Mouse (Mus musculus): ENCODE results near the gene Prkcq.

Gene Prkcq

DNA sequence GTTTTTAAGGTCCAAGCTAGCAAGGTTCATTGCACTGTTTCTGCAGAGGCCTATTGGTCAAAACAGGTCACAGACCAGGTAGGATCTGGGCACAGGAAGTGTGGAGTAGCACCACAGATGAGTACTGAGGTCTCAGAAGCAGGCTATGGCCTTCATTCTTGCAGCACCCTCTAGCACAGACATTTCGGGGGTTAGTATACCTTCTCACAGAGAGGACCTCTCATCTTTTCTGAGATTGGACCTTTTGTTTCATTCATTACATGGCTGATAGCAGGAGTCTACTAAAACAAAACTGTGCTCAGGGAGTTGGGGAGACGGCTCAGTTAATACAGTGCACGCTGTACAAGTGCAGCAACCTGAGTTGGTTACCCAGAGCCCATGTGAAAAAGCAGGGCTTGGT lies 14.7 kb downstream of the Prkcq start:
- DNase-seq (ENCODE audit: low spot score in 2 of 2) = no peak

DNA sequence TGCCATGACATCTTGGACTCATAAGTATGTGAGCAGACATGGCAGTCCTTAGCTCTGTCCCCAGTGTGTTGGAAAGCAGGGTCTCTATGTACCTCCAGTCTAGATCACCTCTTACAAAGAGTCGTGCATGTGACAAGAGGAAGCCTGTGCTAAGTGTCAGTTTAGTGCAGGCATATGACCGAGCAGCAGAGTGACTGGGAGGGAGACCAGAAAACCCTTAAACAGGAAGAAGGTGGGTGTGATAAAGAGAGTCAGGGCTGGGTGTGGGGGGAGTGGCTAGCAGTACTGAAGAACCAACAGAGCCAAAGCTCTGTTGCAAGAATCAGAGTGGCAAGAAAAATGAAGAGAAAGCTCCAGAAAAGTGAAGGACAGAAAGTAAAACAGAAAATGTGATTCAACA lies 15.3 kb downstream of the Prkcq start:
- DNase-seq (ENCODE audit: low spot score in 2 of 2) = no peak

DNA sequence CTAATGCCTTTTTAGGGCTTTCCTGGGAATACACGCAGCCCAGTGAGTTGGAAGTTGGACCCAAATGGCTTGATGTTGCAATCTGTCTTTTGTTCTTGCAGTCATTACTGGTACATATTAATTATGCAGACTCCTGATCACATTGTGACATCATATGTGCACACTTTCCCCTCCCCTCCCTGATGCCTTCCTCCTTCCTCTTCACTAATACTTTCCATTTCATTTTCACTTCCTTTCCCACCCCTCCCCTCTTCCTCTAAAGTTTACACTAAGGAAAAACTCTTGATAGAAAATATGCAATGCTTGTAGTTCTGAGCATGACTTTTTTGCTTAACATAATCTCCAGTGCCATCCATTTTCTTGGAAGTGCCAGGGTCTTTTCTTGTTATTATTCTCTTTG lies 16.4 kb downstream of the Prkcq start:
- DNase-seq (ENCODE audit: low spot score in 2 of 2) = no peak

DNA sequence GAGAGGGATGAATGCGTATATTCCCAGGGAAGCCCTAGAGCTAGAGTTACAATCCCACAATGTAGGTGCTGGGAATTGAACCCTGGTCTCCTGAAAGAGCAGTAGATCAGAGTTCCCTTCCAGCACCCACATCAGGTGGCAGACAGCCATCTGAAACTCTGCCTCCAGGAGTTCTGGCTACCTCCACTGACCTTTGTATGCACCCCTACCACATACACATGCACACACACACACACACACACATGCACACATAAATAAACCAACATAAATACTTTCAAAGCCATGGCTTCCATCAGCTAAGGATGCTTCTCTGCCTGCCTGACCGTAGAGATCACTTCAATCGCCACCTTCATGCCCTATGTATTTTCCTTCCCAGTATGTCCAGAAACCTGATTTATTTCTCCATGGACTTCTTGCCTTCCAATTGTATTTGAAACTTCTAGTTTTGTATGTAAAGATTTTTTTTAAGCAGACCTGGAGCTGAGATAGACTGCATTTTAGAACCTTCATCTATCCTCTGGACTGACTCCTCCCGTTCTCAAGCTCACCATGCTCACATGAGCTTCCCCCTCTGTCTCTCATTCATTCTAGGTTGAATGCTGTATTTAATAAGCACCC lies 17.4 kb downstream of the Prkcq start:
- DNase-seq (ENCODE audit: low spot score in 2 of 2) = no peak

DNA sequence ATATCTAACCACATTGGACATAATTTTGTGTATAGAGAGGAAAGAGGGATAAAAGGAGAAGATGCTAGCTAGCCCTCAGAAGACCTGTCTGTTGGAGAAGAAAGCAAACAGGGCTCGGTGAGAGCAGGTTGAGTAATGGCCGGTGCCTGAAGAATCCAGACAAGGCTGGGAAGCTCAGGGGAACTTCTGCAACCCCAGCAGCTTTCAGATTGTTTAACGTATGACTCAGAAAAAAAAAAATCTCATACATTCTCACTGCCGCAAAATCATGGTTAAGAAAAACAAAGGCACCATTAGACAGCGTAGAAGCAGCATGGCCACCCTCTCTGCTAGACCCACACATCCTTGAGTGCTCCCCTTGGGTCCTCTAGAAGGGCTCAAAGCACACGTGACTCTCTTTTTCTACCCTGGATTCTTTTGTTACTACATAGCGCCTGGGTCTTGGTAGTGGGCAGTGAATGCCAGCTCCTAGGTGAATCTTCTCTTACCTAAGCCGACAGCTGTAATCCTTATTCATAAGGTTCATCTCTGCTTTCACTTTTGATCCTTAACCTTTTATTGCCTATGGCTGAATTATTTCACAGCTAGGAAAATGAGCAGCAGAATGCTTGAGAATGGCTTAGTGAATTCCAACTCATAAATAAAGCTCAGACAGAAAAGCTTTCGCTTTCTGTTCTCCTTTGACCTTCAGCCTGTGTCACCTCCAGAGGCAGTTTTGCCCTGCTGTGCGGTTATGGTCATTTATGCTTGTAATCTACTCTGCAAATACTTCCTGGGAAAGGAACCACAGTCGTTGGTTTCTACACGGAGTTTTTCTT lies 20.6 kb downstream of the Prkcq start:
- no peak for DNase-seq (ENCODE audit: low spot score in 2 of 2)

DNA sequence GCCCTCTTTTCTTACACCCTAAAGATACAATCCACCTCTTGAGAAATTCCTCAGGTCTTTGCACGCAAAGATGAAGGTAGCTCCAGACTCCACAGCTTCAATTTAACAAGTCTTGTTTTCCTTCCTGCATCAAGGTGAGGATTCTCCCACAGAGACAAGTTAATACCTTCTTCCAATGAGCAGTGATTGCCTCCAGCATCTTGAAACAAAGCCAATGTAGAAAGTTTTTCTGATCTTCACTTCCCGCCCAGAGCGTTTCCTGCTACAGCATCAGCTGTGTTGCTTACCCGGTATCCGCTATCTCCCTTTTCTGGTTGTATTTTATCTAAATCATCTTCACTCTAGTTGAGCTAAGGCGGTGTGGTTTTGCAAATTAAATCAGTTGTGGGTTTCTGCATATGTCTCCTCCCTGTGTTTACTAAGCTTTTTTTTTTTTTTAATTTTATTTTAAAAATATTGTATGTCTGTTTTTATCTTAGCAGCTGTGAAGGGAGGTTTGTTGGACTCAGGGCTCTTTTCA lies 21.3 kb downstream of the Prkcq start:
- no peak for DNase-seq (ENCODE audit: low spot score in 2 of 2)

DNA sequence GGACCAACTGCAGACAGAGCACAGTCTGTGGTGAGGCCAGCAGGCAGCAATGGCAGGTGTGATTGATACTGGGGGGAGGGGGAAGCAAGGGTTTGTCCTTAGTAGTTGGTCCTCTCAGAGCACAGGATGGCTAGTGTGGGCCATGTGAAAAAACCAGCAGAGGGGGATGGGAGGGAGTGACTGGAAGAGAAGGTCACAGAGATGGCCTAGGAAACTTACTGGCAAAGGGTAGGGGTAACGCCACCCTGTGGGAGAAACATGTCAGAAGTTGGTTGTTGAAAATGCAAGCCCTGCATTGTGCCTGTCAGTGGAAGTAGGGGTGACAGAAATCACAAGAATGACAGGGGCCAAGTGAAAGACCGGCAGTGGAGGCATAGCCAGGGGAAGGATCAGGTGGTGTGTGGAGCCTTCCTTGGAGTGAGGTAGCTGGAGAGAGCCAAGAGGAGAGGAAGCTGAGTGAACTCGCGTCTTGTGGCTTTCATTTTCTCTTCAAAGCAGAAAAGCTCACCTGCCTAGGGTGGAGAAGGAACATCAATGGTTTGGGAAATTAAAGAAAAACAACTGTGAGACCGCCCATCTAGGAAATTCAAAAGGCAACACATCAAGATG lies 22.9 kb downstream of the Prkcq start:
- no peak for DNase-seq (ENCODE audit: low spot score in 2 of 2)

DNA sequence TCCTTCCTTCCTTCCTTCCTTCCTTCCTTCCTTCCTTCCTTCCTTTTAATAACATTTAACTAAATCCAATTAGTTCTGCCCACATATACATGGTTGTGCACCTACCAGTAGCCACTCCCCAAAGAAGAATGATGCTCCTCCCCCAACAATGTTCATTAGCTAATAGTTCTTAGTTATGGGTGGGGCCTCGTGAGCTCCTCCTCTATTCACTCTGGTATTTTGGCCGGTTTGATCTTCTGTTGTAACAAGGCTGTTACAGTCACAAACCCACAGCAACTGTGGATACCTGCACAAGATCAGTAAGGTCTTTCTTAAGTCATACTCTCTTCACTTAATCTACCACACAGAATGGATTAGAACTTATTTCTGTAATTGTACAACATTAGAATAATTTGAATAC lies 24.2 kb downstream of the Prkcq start:
- DNase-seq (ENCODE audit: low spot score in 2 of 2) = no peak

DNA sequence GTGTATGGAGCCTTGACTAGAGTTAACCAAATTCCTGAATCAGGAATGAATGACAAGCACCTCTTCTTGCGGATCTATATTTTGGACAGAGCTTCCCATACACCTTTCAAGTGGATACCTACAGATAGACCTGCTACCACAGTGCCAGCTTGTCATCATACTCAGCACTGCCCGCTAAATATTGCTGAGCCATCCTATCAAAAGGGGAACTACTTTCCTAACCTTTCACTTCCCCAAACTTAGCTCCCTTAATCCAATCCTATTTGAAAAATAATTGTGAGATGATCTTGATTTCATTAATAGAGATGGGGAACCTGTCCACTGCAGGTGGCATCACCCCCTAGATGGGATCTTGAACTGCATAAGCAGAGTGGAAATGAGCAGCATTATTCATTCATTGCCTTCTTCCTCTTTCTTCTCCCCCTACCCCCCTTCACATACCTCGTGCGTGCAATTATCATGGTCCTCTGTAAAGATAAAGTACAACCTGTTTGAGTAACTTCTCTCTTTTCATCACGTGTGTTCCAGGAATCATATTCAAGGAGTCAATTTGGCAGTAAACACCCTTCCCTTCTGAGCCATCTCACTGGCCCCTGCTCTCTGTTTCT lies 25.1 kb downstream of the Prkcq start:
- no peak for DNase-seq (ENCODE audit: low spot score in 2 of 2)

DNA sequence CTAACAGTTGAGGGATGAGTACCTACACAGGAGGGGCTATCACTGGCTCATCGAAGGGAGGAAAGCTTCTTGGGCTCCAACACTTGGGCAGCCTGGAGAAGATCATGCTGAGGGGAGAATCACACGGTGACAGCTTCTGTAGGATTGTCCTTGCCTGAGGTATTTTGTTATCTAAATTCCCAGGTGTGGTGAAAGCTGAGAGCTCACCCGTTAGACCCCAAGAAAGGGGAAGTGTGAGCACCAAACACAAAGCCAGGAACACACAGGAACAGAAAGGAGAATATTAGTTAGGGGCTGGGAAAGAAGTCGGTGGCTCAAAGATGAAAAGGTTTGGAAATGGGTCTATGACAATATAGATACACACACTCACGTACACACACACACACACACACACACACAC lies 27.7 kb downstream of the Prkcq start:
- DNase-seq (ENCODE audit: low spot score in 2 of 2) = no peak

DNA sequence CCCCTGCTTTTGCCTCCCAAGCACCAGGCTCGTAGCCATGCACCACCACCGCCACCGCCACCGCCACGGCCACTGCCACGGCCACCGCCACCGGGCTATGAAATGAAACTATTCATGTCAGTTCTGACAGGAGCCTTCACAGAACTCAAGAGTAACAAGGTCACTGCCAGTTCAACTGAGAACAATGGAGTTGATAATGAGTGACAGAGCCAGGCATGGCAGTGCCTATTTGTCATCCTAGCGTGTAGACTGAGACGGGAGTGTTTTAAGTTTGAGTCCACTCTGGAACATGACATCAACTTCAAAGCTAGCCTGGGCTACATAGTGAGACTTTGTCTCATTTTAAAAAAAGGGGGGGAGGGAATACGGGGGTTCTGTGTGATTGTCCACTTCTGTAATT lies 30.9 kb downstream of the Prkcq start:
- DNase-seq (ENCODE audit: low spot score in 2 of 2) = no peak

DNA sequence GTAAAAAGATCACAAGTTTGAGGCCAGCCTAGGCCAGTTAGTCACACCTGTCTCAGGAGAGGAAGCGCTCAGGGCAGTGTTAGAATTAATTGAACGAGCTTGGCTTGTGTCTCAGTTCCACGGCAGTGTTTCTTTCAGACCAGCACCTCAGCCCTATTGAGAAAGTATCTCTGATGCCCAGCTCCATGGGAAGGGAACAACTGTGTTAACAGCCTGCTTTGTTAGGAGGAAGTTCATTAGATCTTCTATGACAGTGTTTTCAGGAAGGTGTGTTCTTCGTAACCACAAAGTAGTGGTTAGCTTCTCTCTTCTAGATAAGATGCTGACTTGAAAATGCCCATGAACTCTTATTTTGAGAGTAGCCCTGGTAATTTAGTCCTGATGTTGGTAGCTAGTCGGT lies 31.4 kb downstream of the Prkcq start:
- DNase-seq (ENCODE audit: low spot score in 2 of 2) = no peak

DNA sequence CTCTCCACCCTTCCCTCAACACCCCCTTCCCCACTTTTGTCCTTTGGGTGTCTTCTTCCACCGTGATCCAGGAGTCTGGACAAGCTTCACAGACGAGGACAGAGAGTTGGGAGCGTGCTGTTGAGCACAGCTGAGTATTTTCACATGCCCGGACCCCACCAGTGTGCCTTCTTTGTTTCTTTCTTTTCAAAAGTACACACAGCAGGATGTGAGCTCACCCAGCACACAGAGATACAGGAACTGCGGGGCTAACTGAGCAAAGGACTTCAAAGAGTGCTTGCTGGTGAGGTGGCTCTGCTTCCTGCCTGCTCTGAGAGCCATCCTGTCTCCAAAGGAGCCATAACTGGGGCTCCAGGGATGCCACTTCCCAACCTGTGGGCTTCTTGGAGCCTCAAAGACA lies 32.3 kb downstream of the Prkcq start:
- DNase-seq (ENCODE audit: low spot score in 2 of 2) = no peak

DNA sequence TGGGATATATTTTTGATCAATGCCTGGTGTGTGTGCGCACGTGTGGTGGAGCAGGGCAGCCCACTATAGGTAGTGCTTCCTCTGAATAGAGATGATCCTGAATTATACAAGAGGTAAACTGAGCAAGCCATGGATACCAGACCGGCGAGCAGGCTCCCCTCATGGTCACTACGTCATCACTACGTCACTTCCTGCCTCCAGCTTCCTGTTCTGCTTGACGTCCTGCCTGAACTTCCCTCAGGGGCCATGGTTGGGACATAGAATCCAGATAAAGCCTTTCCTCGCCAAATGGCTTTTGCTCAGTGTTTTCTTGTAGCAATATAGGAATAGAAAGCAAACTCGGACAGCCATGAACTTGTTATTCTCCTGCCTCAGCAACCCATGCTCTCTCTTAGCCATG lies 33.1 kb downstream of the Prkcq start:
- DNase-seq (ENCODE audit: low spot score in 2 of 2) = no peak

DNA sequence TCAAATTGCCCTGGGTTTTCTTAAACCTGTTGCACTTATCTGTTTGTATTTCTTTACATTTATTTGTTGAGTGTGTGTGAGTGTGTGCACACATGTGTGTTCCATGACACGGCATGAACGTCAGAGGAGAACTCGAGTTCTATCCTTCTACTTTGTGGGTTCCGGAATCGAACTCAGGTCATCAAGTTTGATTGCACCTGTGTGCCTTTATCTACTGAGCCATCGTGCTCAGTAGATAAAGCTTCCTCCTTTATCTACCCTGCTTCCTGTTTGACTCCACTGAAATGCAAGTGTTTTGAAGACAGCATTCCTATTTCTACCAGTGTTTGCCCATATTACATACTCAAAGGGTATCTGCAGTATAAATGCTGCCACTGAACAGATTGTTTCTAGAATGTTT lies 33.8 kb downstream of the Prkcq start:
- no peak for DNase-seq (ENCODE audit: low spot score in 2 of 2)

DNA sequence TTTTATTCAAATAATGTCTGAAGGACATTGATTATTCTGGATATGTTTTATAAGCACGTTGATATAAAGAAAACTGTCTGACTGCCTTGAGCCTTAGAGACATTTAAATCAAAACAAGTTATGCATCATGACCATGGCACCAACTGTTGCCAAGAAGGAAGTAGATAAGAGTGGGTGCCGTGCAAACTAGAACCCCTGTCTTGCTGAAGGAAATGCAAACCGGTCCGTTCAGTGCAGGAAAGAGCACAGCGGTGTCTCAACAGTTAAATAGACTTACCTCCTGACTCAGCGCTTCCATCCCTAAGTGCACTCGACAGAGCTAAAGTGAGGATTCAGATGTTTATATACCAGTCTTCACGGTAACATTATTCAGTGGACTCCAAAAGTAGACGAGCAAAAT lies 36.4 kb downstream of the Prkcq start:
- DNase-seq (ENCODE audit: low spot score in 2 of 2) = no peak

DNA sequence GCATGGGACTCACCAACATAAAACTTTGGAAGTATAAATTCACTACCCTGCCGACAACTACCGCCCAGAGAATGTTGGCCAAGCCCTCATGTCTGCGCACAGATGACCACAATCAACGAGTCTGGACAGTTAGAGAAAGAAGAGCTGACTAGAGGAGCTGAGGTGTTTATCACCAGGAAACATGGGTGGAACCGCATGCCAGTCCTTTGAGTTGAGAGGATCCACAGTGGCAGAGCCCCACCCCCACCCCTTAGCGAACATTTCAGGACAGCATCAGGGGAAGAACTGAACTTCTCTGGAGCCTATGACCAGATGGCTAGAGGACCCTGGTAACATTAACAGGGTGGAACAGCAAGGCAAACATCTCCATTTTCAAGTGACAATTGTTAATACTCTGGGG lies 37.4 kb downstream of the Prkcq start:
- DNase-seq (ENCODE audit: low spot score in 2 of 2) = no peak

DNA sequence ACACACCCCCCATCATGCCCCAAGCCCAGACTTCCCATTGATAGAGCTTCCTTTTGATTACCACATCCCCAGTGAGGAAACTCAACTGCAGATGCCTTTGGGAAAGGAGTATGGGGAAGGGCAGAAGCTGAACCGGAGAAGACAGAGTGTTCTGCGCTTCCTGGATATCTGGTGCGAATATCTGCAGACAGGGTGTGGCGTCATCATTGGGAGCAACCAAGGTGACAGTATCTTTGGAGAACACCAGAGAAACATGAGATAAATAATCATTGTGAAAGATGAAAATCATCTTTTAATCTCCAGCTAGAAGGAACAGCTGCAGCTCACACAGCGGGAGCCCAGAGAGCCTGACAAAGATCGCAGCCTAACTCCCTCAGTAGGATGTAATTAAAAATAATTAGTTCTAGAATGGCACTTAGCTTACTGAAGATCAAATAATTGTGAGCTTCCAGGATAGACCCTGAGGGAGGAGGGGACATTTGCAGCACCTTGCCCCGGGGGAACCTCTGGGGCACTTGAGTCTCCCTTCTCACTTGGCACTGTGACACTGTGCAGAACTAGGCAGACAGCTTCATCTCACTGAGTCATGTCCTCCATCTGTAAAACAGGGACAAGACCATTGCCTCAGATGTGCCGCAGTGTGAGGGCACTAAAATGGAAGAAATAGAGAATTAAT lies 38.5 kb downstream of the Prkcq start:
- DNase-seq (ENCODE audit: low spot score in 2 of 2) = no peak

DNA sequence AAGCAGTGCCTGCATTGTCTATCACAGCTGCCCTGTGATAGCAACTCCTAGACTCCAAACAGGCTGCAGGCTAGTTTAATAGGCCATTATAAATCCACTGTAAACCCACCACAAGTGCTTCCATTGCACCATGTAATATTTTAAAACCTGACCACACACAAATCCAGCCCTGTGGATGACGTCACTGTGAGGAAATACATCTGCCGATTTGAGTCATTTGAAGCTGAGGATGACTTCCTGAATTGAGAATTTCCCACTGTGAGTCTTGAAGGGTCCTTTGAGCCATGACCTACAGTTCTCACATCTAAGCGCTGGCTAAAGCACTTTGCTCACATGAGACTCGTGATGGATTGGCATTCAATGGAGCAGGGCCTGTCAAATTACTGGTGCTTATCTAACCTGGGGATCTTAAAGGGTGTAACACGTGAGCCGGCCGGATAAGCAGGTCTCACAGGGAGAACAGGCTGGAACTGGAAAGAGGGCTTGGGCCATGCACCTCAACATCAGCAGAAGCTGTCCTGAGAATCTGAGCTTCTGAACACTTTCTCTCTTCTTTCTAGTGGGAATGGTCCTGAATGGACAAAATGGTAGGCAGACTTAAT lies 40.2 kb downstream of the Prkcq start:
- DNase-seq (ENCODE audit: low spot score in 2 of 2) = no peak

DNA sequence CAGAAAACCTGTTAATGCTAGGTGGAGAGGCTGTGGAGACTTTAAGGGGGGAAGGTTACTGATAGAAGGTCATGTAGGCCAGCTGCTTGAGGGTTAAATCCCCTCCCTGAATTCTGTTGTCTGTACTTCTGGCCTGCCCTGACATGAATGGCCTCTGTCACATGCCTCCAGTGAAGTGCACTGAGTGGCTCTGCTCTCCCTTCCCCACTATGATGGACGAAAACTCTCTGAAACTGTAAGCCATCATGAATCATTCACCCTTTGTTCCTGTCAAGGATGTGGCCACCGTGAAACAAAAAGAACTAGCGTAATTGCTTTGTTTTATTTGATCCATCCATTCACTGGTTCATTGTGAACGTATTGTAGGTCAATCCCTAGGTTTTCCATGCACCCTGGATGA lies 44.5 kb downstream of the Prkcq start:
- DNase-seq (ENCODE audit: low spot score in 2 of 2) = no peak

DNA sequence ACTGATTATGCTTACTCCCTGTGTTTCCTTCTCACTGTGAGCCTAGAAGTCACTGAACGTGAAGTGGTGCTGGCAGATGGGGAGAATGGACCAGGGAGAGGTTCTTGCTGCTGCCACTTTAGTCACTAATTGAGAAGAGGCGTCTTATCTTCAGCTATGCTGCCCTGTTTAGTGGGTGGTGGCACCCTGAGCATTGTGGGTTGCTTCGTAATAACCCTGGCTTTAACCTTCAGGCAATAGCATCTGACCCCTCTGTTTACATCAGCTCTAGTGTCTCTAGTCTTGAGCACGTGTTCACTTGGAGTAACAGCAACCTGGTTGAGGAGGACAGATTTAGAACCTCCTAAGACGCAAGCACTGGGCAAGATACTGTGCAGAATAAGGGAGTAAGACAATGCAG lies 44.9 kb downstream of the Prkcq start:
- DNase-seq (ENCODE audit: low spot score in 2 of 2) = no peak

DNA sequence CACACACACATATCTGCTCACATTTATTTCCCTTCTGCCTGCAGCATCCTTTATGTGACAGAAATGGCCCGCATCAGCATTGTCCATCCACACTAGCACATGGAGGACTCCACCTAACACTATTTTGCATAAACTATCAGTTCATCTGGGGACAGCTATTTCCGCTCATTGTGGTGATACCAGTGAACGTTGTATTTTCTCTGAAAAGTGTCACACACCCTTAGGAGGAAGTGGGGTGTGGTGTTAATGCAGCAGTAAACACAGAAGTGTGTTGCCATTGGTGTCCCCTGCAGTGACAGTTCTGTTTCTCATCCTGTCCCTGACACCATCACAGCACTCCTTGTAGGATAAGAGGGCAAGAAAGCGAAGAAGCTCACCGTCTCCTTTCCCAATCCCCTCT lies 46.2 kb downstream of the Prkcq start:
- no peak for DNase-seq (ENCODE audit: low spot score in 2 of 2)
